Mouse (Mus musculus) thymus, adult 2 months (tissue): ENCODE data around the gene Fam166a.

Experiments used
- CTCF ChIP-seq: fragments of 200-500 bp; IDR thresholded peaks from 2 replicates; pipeline ENCODE4 v1.5.1; 2012; ENCODE audit warnings: mild to moderate bottlenecking, control low read depth, low read length, moderate library complexity, borderline replicate concordance; ENCODE audit not compliant: control insufficient read depth, poor library complexity, insufficient read depth; ENCODE audit errors: extremely low read depth
- POLR2A ChIP-seq: fragments of 200-500 bp; IDR thresholded peaks from 2 replicates; pipeline ENCODE4 v1.6.1; 2012; ENCODE audit warnings: mild to moderate bottlenecking, low read length, control low read depth, moderate library complexity; ENCODE audit not compliant: control insufficient read depth, poor library complexity, insufficient read depth; ENCODE audit errors: extremely low read depth

DNA sequence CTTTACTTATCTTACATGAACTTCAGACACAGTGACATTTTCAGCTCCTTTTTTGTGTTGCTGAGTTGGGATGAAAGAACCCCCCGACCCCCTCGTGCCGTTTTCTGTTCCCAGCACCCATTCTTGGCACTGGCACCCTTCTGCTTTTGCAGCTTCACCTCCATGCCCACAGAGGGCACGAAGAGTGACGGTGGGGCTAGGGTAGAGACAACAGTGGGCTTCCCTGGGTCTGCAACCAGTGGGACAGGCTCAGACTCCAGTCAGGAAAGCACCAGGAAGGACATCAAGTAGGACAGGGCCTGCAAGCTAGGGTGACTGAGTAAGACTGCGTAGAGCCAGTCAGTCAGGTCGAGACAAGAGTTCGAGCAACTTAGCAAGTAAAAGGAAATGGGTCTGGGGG is 21.8 kb downstream of the Fam166a start:
- TF ChIP-seq CTCF = no peak
- TF ChIP-seq POLR2A = no peak
